In the genomic region with DNA sequence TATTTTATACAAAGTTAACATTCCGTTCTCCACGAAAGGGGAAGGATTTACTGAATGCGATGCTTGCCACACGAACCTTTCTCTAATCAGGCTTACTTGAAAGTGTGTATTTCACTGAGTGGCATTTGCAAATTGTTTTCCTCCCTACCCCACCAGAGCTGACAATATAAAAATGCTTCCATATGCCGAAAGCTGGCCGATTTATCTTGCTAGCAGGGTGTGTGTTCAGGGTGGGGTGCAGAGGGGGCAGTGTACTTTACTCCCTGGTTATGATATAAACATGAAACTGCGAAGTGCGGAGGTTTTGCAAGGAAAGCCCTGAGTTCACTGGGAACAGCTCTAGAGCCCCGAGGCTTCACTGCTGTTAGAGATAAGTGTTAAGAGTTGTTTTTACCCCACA, we compare ENCODE assay signal across 13 mouse cellular contexts.
DNase-seq lines count a peak whose midpoint lies in the region; ATAC-seq and TF ChIP-seq lines count a peak whose summit lies in the region.
"Had no signal": no experiment of that assay in that cellular context is flagged by ENCODE, and none has a peak within 500 bp of the region (broad histone marks: within the 10 kb centered on the region; RNA-seq: fewer than 3 reads in every experiment).

No protein-coding gene starts in this region.

- no peak for TF ChIP-seq CTCF in lung, embryonic 14.5 days (IDR thresholded peaks at IDR 0.05; ENCODE audit: low read depth)

- ATAC-seq in lung, embryonic 14.5 days (ENCODE audit: insufficient read depth), result peak; percentile 36
- ATAC-seq in limb, embryonic 15.5 days (ENCODE audit: insufficient number of reproducible peaks, low FRiP score, low TSS enrichment, low read depth), result no peak
- ATAC-seq in stomach, embryonic 15.5 days (ENCODE audit: insufficient read depth, low FRiP score, low read depth), result peak; percentile 78
- no peak for ATAC-seq in forebrain, embryonic 15.5 days (replicated peaks)
- ATAC-seq: inflammation-experienced regulatory T-cells, adult 6 months had no signal

- H3K4me2 ChIP-seq in lung, embryonic 14.5 days, result peak overlapping the region; percentile 39
- H3K4me2 ChIP-seq in limb, embryonic 15.5 days, result no peak overlapping the region
- peak overlapping the region; percentile 42 for H3K4me2 ChIP-seq in stomach, embryonic 15.5 days
- H3K4me2 ChIP-seq in forebrain, embryonic 15.5 days (replicated peaks), result no peak overlapping the region

- H3K4me3 ChIP-seq in heart, embryonic 10.5 days, result no peak overlapping the region
- no peak overlapping the region for H3K4me3 ChIP-seq in lung, embryonic 14.5 days (ENCODE audit: low read depth, low read length)
- no peak overlapping the region for H3K4me3 ChIP-seq in limb, embryonic 15.5 days
- H3K4me3 ChIP-seq in stomach, embryonic 15.5 days (replicated peaks), result no peak overlapping the region
- no peak overlapping the region for H3K4me3 ChIP-seq in forebrain, embryonic 15.5 days
- H3K4me3 ChIP-seq: erythroblast, embryonic 14.5 days had no signal

- H3K27me3 ChIP-seq in heart, embryonic 10.5 days (ENCODE audit: insufficient read depth, poor library complexity, severe bottlenecking), result no peaks in the 10 kb centered on the region
- no peaks in the 10 kb centered on the region for H3K27me3 ChIP-seq in lung, embryonic 14.5 days (ENCODE audit: insufficient read depth, low read length)
- H3K27me3 ChIP-seq in limb, embryonic 15.5 days, result no peaks in the 10 kb centered on the region
- H3K27me3 ChIP-seq in stomach, embryonic 15.5 days (replicated peaks), result no peaks in the 10 kb centered on the region
- no peaks in the 10 kb centered on the region for H3K27me3 ChIP-seq in forebrain, embryonic 15.5 days

- H3K36me3 ChIP-seq in heart, embryonic 10.5 days, result no peaks in the 10 kb centered on the region
- H3K36me3 ChIP-seq in lung, embryonic 14.5 days (ENCODE audit: insufficient read depth), result no peaks in the 10 kb centered on the region
- H3K36me3 ChIP-seq in limb, embryonic 15.5 days, result no peaks in the 10 kb centered on the region
- H3K36me3 ChIP-seq in stomach, embryonic 15.5 days, result no peaks in the 10 kb centered on the region
- no peaks in the 10 kb centered on the region for H3K36me3 ChIP-seq in forebrain, embryonic 15.5 days

- no peaks in the 10 kb centered on the region for H3K9me3 ChIP-seq in heart, embryonic 10.5 days
- H3K9me3 ChIP-seq in lung, embryonic 14.5 days (ENCODE audit: low read depth, low read length), result no peaks in the 10 kb centered on the region
- no peaks in the 10 kb centered on the region for H3K9me3 ChIP-seq in limb, embryonic 15.5 days
- no peaks in the 10 kb centered on the region for H3K9me3 ChIP-seq in stomach, embryonic 15.5 days
- H3K9me3 ChIP-seq in forebrain, embryonic 15.5 days, result no peaks in the 10 kb centered on the region

- intact Hi-C loops in left cerebral cortex, postnatal 25 days (cut with DNase I), result no loop called here

- H3K9ac ChIP-seq in lung, embryonic 14.5 days, result peak overlapping the region; percentile 40; the same call in 1 of the 2 replicates
- H3K9ac ChIP-seq in limb, embryonic 15.5 days, result no peak overlapping the region
- no peak overlapping the region for H3K9ac ChIP-seq in stomach, embryonic 15.5 days
- no peak overlapping the region for H3K9ac ChIP-seq in forebrain, embryonic 15.5 days (replicated peaks)

- H3K4me1 ChIP-seq in heart, embryonic 10.5 days, result peaks cover 40% of the 10 kb centered on the region
- peaks cover 44% of the 10 kb centered on the region for H3K4me1 ChIP-seq in lung, embryonic 14.5 days (ENCODE audit: insufficient read depth)
- H3K4me1 ChIP-seq in limb, embryonic 15.5 days, result peaks cover 30% of the 10 kb centered on the region
- peaks cover 8% of the 10 kb centered on the region; the same call in 1 of the 2 replicates for H3K4me1 ChIP-seq in stomach, embryonic 15.5 days
- H3K4me1 ChIP-seq in forebrain, embryonic 15.5 days, result no peaks in the 10 kb centered on the region

- 42% methylated on average over 9 of the region's 9 CpGs for WGBS in heart, embryonic 10.5 days
- 13% methylated on average over 9 of the region's 9 CpGs for WGBS in lung, embryonic 14.5 days
- 26% methylated on average over 9 of the region's 9 CpGs for WGBS in limb, embryonic 15.5 days
- 14% methylated on average over 9 of the region's 9 CpGs for WGBS in stomach, embryonic 15.5 days
- WGBS in forebrain, embryonic 15.5 days, result 68% methylated on average over 9 of the region's 9 CpGs

- no peak for DNase-seq in heart, embryonic 10.5 days (ENCODE audit: low spot score)
- no peak for DNase-seq in heart, postnatal 4 days
- peak; percentile 61 for DNase-seq in lung, embryonic 14.5 days
- DNase-seq in lung, postnatal 25 days (ENCODE audit: low spot score), result no peak
- no peak for DNase-seq in left cerebral cortex, postnatal 25 days (ENCODE audit: low spot score in 2 of 2)
- DNase-seq: cerebellum, adult 8-10 months; heart, postnatal 36 days; thymus, postnatal 14 days had no signal

- peak overlapping the region; percentile 69 for H3K27ac ChIP-seq in heart, embryonic 10.5 days
- H3K27ac ChIP-seq in lung, embryonic 14.5 days (ENCODE audit: low read depth), result peak overlapping the region; percentile 90
- peak overlapping the region; percentile 67 for H3K27ac ChIP-seq in limb, embryonic 15.5 days
- H3K27ac ChIP-seq in stomach, embryonic 15.5 days, result peak overlapping the region; percentile 86
- no peak overlapping the region for H3K27ac ChIP-seq in forebrain, embryonic 15.5 days (replicated peaks)

Comparison
In these comparisons a context has a peak if more than half of its experiments do, and no peak if none do; other contexts are left out.
1. ATAC-seq: peak in lung, embryonic 14.5 days (single experiment) and stomach, embryonic 15.5 days (single experiment); none in limb, embryonic 15.5 days (single experiment) and forebrain, embryonic 15.5 days (single experiment).
2. H3K4me2 ChIP-seq: peak in lung, embryonic 14.5 days (single experiment) and stomach, embryonic 15.5 days (single experiment); none in limb, embryonic 15.5 days (single experiment) and forebrain, embryonic 15.5 days (single experiment).